Mouse (Mus musculus) cerebellum, adult 2 months (tissue): ENCODE measurements around the gene Rnf5.

Experiments used
- CTCF ChIP-seq: fragments of 200-500 bp; IDR thresholded peaks from 2 replicates; pipeline ENCODE4 v1.5.1; 2011; ENCODE audit warnings: low read depth, mild to moderate bottlenecking, control low read depth, low read length, moderate library complexity, borderline replicate concordance; ENCODE audit not compliant: insufficient read depth
- POLR2A ChIP-seq: fragments of 200-500 bp; IDR thresholded peaks from 2 replicates; pipeline ENCODE4 v1.6.1; 2011; ENCODE audit warnings: low read length, control low read depth, borderline replicate concordance; ENCODE audit not compliant: insufficient read depth

GRCm38 (mm10) chr17:34627943-34628643 is 24.6 kb upstream of the Rnf5 start, which contains the start of gene Ppt2:
- TF ChIP-seq CTCF (no peak), POLR2A (no peak)
